Mouse (Mus musculus) small intestine, adult 2 months (tissue): ENCODE measurements around the gene Tas2r143.

ENCODE experiments used
- CTCF ChIP-seq: fragments of 200-500 bp; IDR thresholded peaks from 2 replicates; pipeline ENCODE4 v1.5.1; 2012; ENCODE audit warnings: low read depth, mild to moderate bottlenecking, control low read depth, inconsistent platforms, low read length, moderate library complexity, mixed read lengths; ENCODE audit not compliant: insufficient replicate concordance, insufficient read length; ENCODE audit errors: extremely low read depth
- POLR2A ChIP-seq: fragments of 200-500 bp; IDR thresholded peaks from 2 replicates; pipeline ENCODE4 v1.6.1; 2012; ENCODE audit warnings: low read depth, mild to moderate bottlenecking, control low read depth, inconsistent platforms, low read length, moderate library complexity

DNA sequence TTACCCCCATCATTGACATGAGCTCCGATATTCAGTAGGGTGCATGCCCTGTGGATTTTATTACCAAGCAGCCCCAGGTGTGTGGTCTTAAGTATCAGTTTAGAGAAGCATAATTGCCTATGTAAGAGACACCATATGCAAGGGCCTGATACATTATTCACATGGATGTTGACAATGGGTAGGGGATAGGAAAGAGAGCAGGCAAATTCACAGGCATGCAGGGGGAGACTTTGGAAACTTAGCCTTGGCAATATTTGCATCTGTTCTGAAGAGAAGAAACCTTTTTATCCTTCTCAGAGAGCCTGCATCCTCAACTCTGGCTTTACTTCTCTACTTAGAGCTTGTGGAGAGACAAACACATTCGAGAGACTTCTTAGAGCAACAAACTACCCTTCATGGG lies 5.1 kb downstream of the Tas2r143 start, which contains the start of gene Tas2r135:
- TF ChIP-seq CTCF (no peak), POLR2A (no peak)
